Mouse (Mus musculus) hindbrain, embryonic 15.5 days (tissue): ENCODE data around the gene Zfp566. TPM values are rescaled to one million over a fixed set of nuclear protein-coding genes. Genes with fewer than 3 reads are reported as not detected.

Experiments
- ATAC-seq: fragments of 200-750 bp; cut with Nextera tagmentation; 2 replicates; pipeline ENCODE4 v1.8.0; 2017; ENCODE audit warnings: low read depth, moderate number of reproducible peaks, moderate TSS enrichment; ENCODE audit not compliant: low FRiP score
- H3K27ac ChIP-seq: fragments of 300-500 bp; sonication (generic); replicated peaks from 2 replicates; pipeline ENCODE4 v1.5.1; 2015; ENCODE audit warnings: mild to moderate bottlenecking, inconsistent platforms
- H3K27me3 ChIP-seq: fragments of 300-500 bp; sonication (generic); 2 replicates; pipeline ENCODE4 v1.6.1; 2015; ENCODE audit warnings: control low read depth, inconsistent platforms
- H3K36me3 ChIP-seq: fragments of 300-500 bp; sonication (generic); 2 replicates; pipeline ENCODE4 v1.6.1; 2015; ENCODE audit warnings: control low read depth, inconsistent platforms
- H3K4me1 ChIP-seq: fragments of 300-500 bp; sonication (generic); replicated peaks from 2 replicates; pipeline ENCODE4 v1.6.1; 2015; ENCODE audit warnings: control low read depth, inconsistent platforms
- H3K4me2 ChIP-seq: fragments of 300-500 bp; sonication (generic); 2 replicates; pipeline ENCODE4 v1.6.1; 2015; ENCODE audit warnings: moderate library complexity, mild to moderate bottlenecking, inconsistent platforms
- H3K4me3 ChIP-seq: fragments of 300-500 bp; sonication (generic); 2 replicates; pipeline ENCODE4 v1.5.1; 2015; ENCODE audit warnings: mild to moderate bottlenecking, inconsistent platforms
- H3K9ac ChIP-seq: fragments of 300-500 bp; sonication (generic); 2 replicates; pipeline ENCODE4 v1.6.1; 2015; ENCODE audit warnings: inconsistent platforms
- H3K9me3 ChIP-seq: fragments of 300-500 bp; sonication (generic); 2 replicates; pipeline ENCODE4 v1.6.1; 2016; ENCODE audit warnings: control low read depth, inconsistent platforms
- WGBS: fragments of 180-500 bp; shearing (Covaris S2); methylation state at CpG from one replicate; pipeline ENCODE4 v1.1.7; 2015; 5-methylcytosine and 5-hydroxymethylcytosine counted together
- polyA plus RNA-seq: library from polyadenylated mRNA; unstranded; fragments of >200 nt; fragmentation: Nextera tagmentation; extraction: Ambion mirVana; gene quantifications from 2 replicates; pipeline ENCODE4 v1.2.1, GENCODE M21; 2015

Zfp566 gene
- polyA plus RNA-seq, 1 experiment from 2014 or later: 12.4 TPM

- no peak for ATAC-seq
- peaks cover 7% of the 10 kb centered on the region; the same call in 1 of the 2 replicates for H3K36me3 ChIP-seq
- no peaks in the 10 kb centered on the region for H3K9me3 ChIP-seq
- peaks cover 39% of the 10 kb centered on the region for H3K4me1 ChIP-seq
- peak overlapping the region; percentile 81 for H3K4me3 ChIP-seq
- H3K27me3 ChIP-seq: no peaks in the 10 kb centered on the region
- H3K4me2 ChIP-seq: peak overlapping the region; percentile 54
- WGBS: 75% methylated on average over 6 of the region's 6 CpGs
- H3K9ac ChIP-seq: peak overlapping the region; percentile 94
- peak overlapping the region; percentile 98 for H3K27ac ChIP-seq
Observed at GRCm38 (mm10) chr7:30093918-30094415, 3.6 kb upstream of the Zfp566 start.

GRCm38 (mm10) chr7:30092666-30093065, 2.3 kb upstream of the Zfp566 start:
- no peak overlapping the region for H3K9ac ChIP-seq
- H3K27ac ChIP-seq: no peak overlapping the region
- H3K27me3 ChIP-seq: no peaks in the 10 kb centered on the region
- H3K4me3 ChIP-seq: no peak overlapping the region
- no peaks in the 10 kb centered on the region for H3K9me3 ChIP-seq
- WGBS: 83% methylated on average over 9 of the region's 9 CpGs
- H3K36me3 ChIP-seq: no peaks in the 10 kb centered on the region
- no peak overlapping the region for H3K4me2 ChIP-seq
- no peak for ATAC-seq
- peaks cover 48% of the 10 kb centered on the region for H3K4me1 ChIP-seq

- WGBS: 7% methylated on average over 9 of the region's 9 CpGs
Observed at GRCm38 (mm10) chr7:30090970-30091585, 751 bp upstream of the Zfp566 start.

GRCm38 (mm10) chr7:30089405-30089804, 922 bp downstream of the Zfp566 start:
- peak overlapping the region; percentile 88 for H3K4me2 ChIP-seq
- peaks cover 22% of the 10 kb centered on the region for H3K36me3 ChIP-seq
- H3K4me3 ChIP-seq: peak overlapping the region; percentile 58
- peak overlapping the region; percentile 64 for H3K9ac ChIP-seq
- no peaks in the 10 kb centered on the region for H3K27me3 ChIP-seq
- H3K9me3 ChIP-seq: no peaks in the 10 kb centered on the region
- WGBS: 15% methylated on average over 6 of the region's 6 CpGs
- no peak overlapping the region; the same call in 1 of the 2 replicates for H3K27ac ChIP-seq
- no peak for ATAC-seq
- H3K4me1 ChIP-seq: peaks cover 37% of the 10 kb centered on the region

More at GRCm38 (mm10) chr7:30090970-30091585, 751 bp upstream of the Zfp566 start:
- Histone ChIP-seq H3K36me3 (peaks cover 6% of the 10 kb centered on the region; the same call in 1 of the 2 replicates), H3K4me1 (peaks cover 41% of the 10 kb centered on the region), H3K4me3 (peak overlapping the region; percentile 58), H3K4me2 (peak overlapping the region; percentile 88), H3K9ac (peak overlapping the region; percentile 64), H3K27me3 (no peaks in the 10 kb centered on the region), H3K9me3 (no peaks in the 10 kb centered on the region), H3K27ac (peak overlapping the region; percentile 91)
- no peak for ATAC-seq

- WGBS: 95% methylated on average over 9 of the region's 9 CpGs
- peaks cover 31% of the 10 kb centered on the region for H3K4me1 ChIP-seq
- no peak overlapping the region for H3K9ac ChIP-seq
- H3K9me3 ChIP-seq: no peaks in the 10 kb centered on the region
- no peak overlapping the region for H3K27ac ChIP-seq
- H3K4me2 ChIP-seq: no peak overlapping the region
- H3K4me3 ChIP-seq: no peak overlapping the region
- H3K27me3 ChIP-seq: no peaks in the 10 kb centered on the region
- no peak for ATAC-seq
- peaks cover 34% of the 10 kb centered on the region for H3K36me3 ChIP-seq
Observed at GRCm38 (mm10) chr7:30086524-30086923, 3.8 kb downstream of the Zfp566 start.

GRCm38 (mm10) chr7:30072146-30073028, 17.9 kb downstream of the Zfp566 start, which contains the start of gene Zfp82:
Gene Zfp82 (minus strand): TSS chr7:30072900.
- Histone ChIP-seq H3K27ac (peak within 1 kb of the TSS; percentile 91), H3K4me3 (peak within 1 kb of the TSS; percentile 92), H3K9me3 (no peaks in the 10 kb centered on the region), H3K9ac (peak within 1 kb of the TSS; percentile 84), H3K27me3 (no peaks in the 10 kb centered on the region), H3K4me1 (peaks cover 19% of the 10 kb centered on the region), H3K4me2 (peak within 1 kb of the TSS; percentile 98), H3K36me3 (peaks cover 14% of the 10 kb centered on the region)
- WGBS: under 1% methylated on average over 50 of the region's 50 CpGs
- ATAC-seq: peak; percentile 94

GRCm38 (mm10) chr7:30064622-30065021, 25.7 kb downstream of the Zfp566 start:
- Histone ChIP-seq H3K27ac (no peak overlapping the region), H3K9me3 (no peaks in the 10 kb centered on the region), H3K4me2 (no peak overlapping the region), H3K4me1 (no peaks in the 10 kb centered on the region), H3K9ac (no peak overlapping the region), H3K27me3 (no peaks in the 10 kb centered on the region), H3K4me3 (no peak overlapping the region), H3K36me3 (peaks cover 51% of the 10 kb centered on the region)
- 85% methylated on average over 5 of the region's 5 CpGs for WGBS
- no peak for ATAC-seq

- Histone ChIP-seq H3K4me3 (no peak overlapping the region), H3K36me3 (peaks cover 55% of the 10 kb centered on the region), H3K4me2 (no peak overlapping the region), H3K4me1 (no peaks in the 10 kb centered on the region), H3K9ac (no peak overlapping the region), H3K9me3 (no peaks in the 10 kb centered on the region), H3K27me3 (no peaks in the 10 kb centered on the region), H3K27ac (no peak overlapping the region)
- ATAC-seq: no peak
- 94% methylated on average over 5 of the region's 5 CpGs for WGBS
Observed at GRCm38 (mm10) chr7:30062478-30062877, 27.8 kb downstream of the Zfp566 start.

GRCm38 (mm10) chr7:30060341-30060740, 30.0 kb downstream of the Zfp566 start:
- Histone ChIP-seq H3K27me3 (no peaks in the 10 kb centered on the region), H3K9ac (no peak overlapping the region), H3K4me1 (no peaks in the 10 kb centered on the region), H3K9me3 (no peaks in the 10 kb centered on the region), H3K4me2 (no peak overlapping the region), H3K4me3 (no peak overlapping the region), H3K27ac (no peak overlapping the region), H3K36me3 (peaks cover 61% of the 10 kb centered on the region)
- no peak for ATAC-seq
- whole genome bisulfite sequencing: 90% methylated on average over 6 of the region's 6 CpGs

GRCm38 (mm10) chr7:30053591-30053990, 36.7 kb downstream of the Zfp566 start:
- 14% methylated on average over 3 of the region's 3 CpGs for WGBS
- no peak for ATAC-seq

GRCm38 (mm10) chr7:30050882-30051548, 39.3 kb downstream of the Zfp566 start, which contains the start of gene Zfp14:
Gene Zfp14 (minus strand): TSS chr7:30051380.
- Histone ChIP-seq H3K36me3 (peaks cover 12% of the 10 kb centered on the region), H3K27me3 (no peaks in the 10 kb centered on the region), H3K4me3 (peak within 1 kb of the TSS; percentile 70), H3K27ac (peak within 1 kb of the TSS; percentile 95), H3K9ac (peak within 1 kb of the TSS; percentile 85), H3K9me3 (no peaks in the 10 kb centered on the region), H3K4me2 (peak within 1 kb of the TSS; percentile 73), H3K4me1 (peaks cover 16% of the 10 kb centered on the region)
- under 1% methylated on average over 40 of the region's 40 CpGs for WGBS
- ATAC-seq: peak; percentile 99

More at GRCm38 (mm10) chr7:30053591-30053990, 36.7 kb downstream of the Zfp566 start:
- Histone ChIP-seq H3K4me1 (peaks cover 16% of the 10 kb centered on the region), H3K27me3 (no peaks in the 10 kb centered on the region), H3K36me3 (peaks cover 22% of the 10 kb centered on the region), H3K9me3 (no peaks in the 10 kb centered on the region), H3K27ac (no peak overlapping the region), H3K4me2 (no peak overlapping the region), H3K4me3 (no peak overlapping the region), H3K9ac (no peak overlapping the region)
